In the genomic region with DNA sequence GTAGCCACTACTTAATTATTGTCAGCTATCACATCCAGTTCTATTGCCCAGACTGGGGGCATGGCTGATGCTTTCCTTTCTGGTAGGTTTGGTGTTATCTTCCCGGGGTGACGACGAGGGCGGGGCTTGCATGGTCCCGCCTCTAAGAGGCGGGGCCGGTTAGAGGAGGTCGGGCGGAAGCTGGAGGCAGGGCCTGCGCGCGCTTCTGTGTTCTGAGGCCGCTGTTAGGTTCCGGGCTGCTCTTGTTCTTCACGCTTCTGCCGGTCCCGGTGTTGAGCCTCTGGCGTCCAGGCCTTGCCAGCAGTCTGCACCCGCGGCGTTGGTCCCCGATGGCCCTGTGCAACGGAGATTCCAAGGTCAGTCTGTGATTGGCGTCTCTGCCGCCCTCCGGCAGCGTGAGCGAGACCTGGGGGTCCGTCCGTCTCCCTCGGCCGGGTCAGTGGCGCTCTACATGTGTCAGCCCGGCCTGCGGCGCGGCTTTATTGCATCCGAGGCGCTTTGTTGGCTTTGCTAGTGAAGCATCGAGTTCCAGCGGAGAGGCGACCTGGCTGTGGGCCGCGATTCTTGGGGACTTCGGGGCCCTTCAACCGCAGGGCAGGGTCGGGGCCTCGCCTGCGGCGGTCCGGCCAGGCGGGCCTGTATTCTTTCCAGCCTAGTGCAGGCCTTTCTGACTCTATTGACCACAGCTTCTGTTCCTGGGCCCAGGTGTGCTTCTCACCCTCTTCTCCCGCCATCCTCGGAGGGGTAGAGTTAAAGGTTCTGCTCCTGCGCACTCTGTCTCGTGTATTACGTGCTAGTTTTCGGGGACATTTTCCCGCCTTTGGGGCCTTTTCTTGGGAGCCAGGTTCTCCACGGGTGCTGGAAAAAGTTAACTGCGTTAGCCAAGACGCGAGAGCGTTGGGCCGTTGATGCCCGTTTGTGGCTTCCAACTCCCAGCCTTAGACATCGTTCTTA, we compare ENCODE assay signal across 8 mouse cellular contexts. TPM values are rescaled to one million over a fixed set of nuclear protein-coding genes. Genes with fewer than 3 reads are reported as not detected.
A peak's percentile ranks its signal among the peaks of the same experiment; 100 is the strongest.
DNase-seq lines count a peak whose midpoint lies in the region; ATAC-seq and TF ChIP-seq lines count a peak whose summit lies in the region.

A gene (plus strand): TSS at position 152 of the 954 bp plus-strand sequence.

- H3K27me3 ChIP-seq in forebrain, embryonic 16.5 days (replicated peaks; ENCODE audit: control insufficient read depth, insufficient read depth, low read length) = no peaks in the 10 kb centered on the region
- H3K27me3 ChIP-seq in lung, embryonic 15.5 days = no peaks in the 10 kb centered on the region

- H3K36me3 ChIP-seq in ES-E14 (ENCODE audit: control insufficient read depth, insufficient read depth, low read length, poor library complexity, severe bottlenecking) = peaks cover 2% of the 10 kb centered on the region; the same call in 1 of the 2 replicates
- H3K36me3 ChIP-seq in forebrain, embryonic 16.5 days (ENCODE audit: control insufficient read depth, insufficient read depth) = peaks cover 6% of the 10 kb centered on the region; the same call in 1 of the 2 replicates
- H3K36me3 ChIP-seq in lung, embryonic 15.5 days = peaks cover 7% of the 10 kb centered on the region

- peak within 1 kb of the TSS; percentile 86 to 88 for H3K4me3 ChIP-seq in ES-E14 (ENCODE audit: insufficient read depth in 1 of 2, low read depth in 1 of 2, low read length in 2 of 2, poor library complexity in 1 of 2, severe bottlenecking in 1 of 2)
- peak within 1 kb of the TSS; percentile 73 for H3K4me3 ChIP-seq in forebrain, embryonic 16.5 days (replicated peaks; ENCODE audit: low read length)
- peak within 1 kb of the TSS; percentile 72 for H3K4me3 ChIP-seq in lung, embryonic 15.5 days

- WGBS in forebrain, embryonic 16.5 days = under 1% methylated on average over 67 of the region's 67 CpGs
- WGBS in lung, embryonic 15.5 days = under 1% methylated on average over 67 of the region's 67 CpGs

- peaks cover 0 to 2% of the 10 kb centered on the region in 2 experiments; a peak in 1 of 4 replicates for H3K4me1 ChIP-seq in ES-E14 (ENCODE audit: control insufficient read depth in 2 of 2, insufficient read depth in 2 of 2, low read length in 2 of 2, poor library complexity in 1 of 2)
- H3K4me1 ChIP-seq in forebrain, embryonic 16.5 days (replicated peaks; ENCODE audit: control insufficient read depth, insufficient read depth, low read length) = peaks cover 10% of the 10 kb centered on the region
- H3K4me1 ChIP-seq in lung, embryonic 15.5 days = peaks cover 17% of the 10 kb centered on the region

- H3K9me3 ChIP-seq in ES-E14 (ENCODE audit: control insufficient read depth, insufficient read depth, low read depth, low read length) = no peaks in the 10 kb centered on the region
- H3K9me3 ChIP-seq in forebrain, embryonic 16.5 days (ENCODE audit: control insufficient read depth, low read length) = no peaks in the 10 kb centered on the region
- H3K9me3 ChIP-seq in lung, embryonic 15.5 days = no peaks in the 10 kb centered on the region

- ATAC-seq in forebrain, embryonic 16.5 days = peak; percentile 99
- ATAC-seq in lung, embryonic 15.5 days (ENCODE audit: borderline replicate concordance, extremely low read depth, low FRiP score, low TSS enrichment) = peak; percentile 99

- H3K9ac ChIP-seq in ES-E14 (ENCODE audit: insufficient read depth, low read depth, low read length, poor library complexity, severe bottlenecking) = peak within 1 kb of the TSS; percentile 92
- peak within 1 kb of the TSS; percentile 83 for H3K9ac ChIP-seq in forebrain, embryonic 16.5 days (replicated peaks; ENCODE audit: low read depth, low read length)
- H3K9ac ChIP-seq in lung, embryonic 15.5 days = peak within 1 kb of the TSS; percentile 84

- H3K4me2 ChIP-seq in forebrain, embryonic 16.5 days (ENCODE audit: low read length) = peak within 1 kb of the TSS; percentile 86
- H3K4me2 ChIP-seq in lung, embryonic 15.5 days = peak within 1 kb of the TSS; percentile 66

- in situ Hi-C loops in ES-E14 (cut with MboI; ENCODE audit: low sequenced_read_pairs in 2 of 2, unreplicated experiment in 2 of 2) = loop anchor here (25.0 kb wide), 2 partner anchors 1489 to 1961 kb away; no protein-coding TSS in a partner anchor

- peak within 1 kb of the TSS; percentile 63 for H3K27ac ChIP-seq in ES-E14 (ENCODE audit: insufficient read depth, low read depth, low read length, poor library complexity, severe bottlenecking)
- peak within 1 kb of the TSS; percentile 59 for H3K27ac ChIP-seq in forebrain, embryonic 16.5 days (ENCODE audit: low read length)
- peak within 1 kb of the TSS; percentile 83 for H3K27ac ChIP-seq in lung, embryonic 15.5 days

- DNase-seq in ES-E14 (ENCODE audit: low read depth, low spot score) = peak; percentile 88
- peak; percentile 93 for DNase-seq in cerebellum, adult 11-12 months
- peak; percentile 94 for DNase-seq in heart, postnatal 4 days
- DNase-seq in layer of hippocampus, adult 8-10 months (ENCODE audit: low spot score in 2 of 2) = peak; percentile 89
- peak; percentile 86 for DNase-seq in ovary, adult 18-20 months (ENCODE audit: low spot score)
- peak; percentile 95 for DNase-seq in thymus, postnatal 0 days (ENCODE audit: low spot score)

TF ChIP-seq in ES-E14, 5 proteins besides CTCF, POLR2A, EP300 and RAD21:
- TF ChIP-seq ZNF384 (IDR thresholded peaks at IDR 0.05; ENCODE audit: low read depth, low read length) (no peak), HCFC1 (IDR thresholded peaks at IDR 0.05; ENCODE audit: borderline replicate concordance, insufficient read depth, low read length) (peak; percentile 21; the same call in 1 of the 2 replicates), MAFK (IDR thresholded peaks at IDR 0.05; ENCODE audit: insufficient read depth, low read depth, low read length) (no peak)

RNA-seq across cellular contexts. Expression of the gene that starts here (rescaled TPM):
- total RNA-seq in ES-E14 (2012; rRNA removed) = 18.1 and 28.2 TPM in 2 replicates
- polyA plus RNA-seq in forebrain, embryonic 16.5 days (2015; fragmentation: Nextera tagmentation; extraction: Ambion mirVana) = 51.1 and 51.2 TPM in 2 replicates
- total RNA-seq in heart, postnatal 4 days (2021) = 10 to 100 TPM; 34.6 to 35.0 TPM
- 10 to 100 TPM; 39.3 to 56.4 (median 47.0) TPM for total RNA-seq in layer of hippocampus, adult 8-10 months (2022)
- 43.0 and 43.1 TPM in 2 replicates for polyA plus RNA-seq in lung, embryonic 15.5 days (2015; fragmentation: Nextera tagmentation; extraction: Ambion mirVana)
- polyA plus RNA-seq in thymus, postnatal 0 days (2015; fragmentation: Nextera tagmentation; extraction: Ambion mirVana) = 34.0 and 34.7 TPM in 2 replicates

Comparison
In these comparisons a context has a peak if more than half of its experiments do, and no peak if none do; other contexts are left out.
1. Peak in every context shown above with its lines: DNase-seq, ATAC-seq, H3K4me3 ChIP-seq and H3K27ac ChIP-seq.